Mouse (Mus musculus) adrenal gland, adult 10 weeks (tissue): ENCODE results near the gene Ppm1g. TPM values are rescaled to one million over a fixed set of nuclear protein-coding genes. Genes with fewer than 3 reads are reported as not detected.

Source experiments
- polyA plus RNA-seq: library from polyadenylated mRNA; stranded (reverse); fragments of 350-450 nt; fragmentation: Illumina TruSeq; extraction: RNeasy Lipid Tissue Mini Kit (QIAGEN cat#74804); gene quantifications from one replicate; pipeline ENCODE4 v1.2.3, GENCODE M21; 2014; ENCODE audit warnings: low read depth, low replicate concordance

Gene Ppm1g
- polyA plus RNA-seq, result 30.8 TPM

GRCm38 (mm10) chr5:31220448-31221303 lies at the start of gene Ppm1g:
Gene Ppm1g (minus strand): TSS chr5:31220687.

GRCm38 (mm10) chr5:31251541-31252101 lies 31.1 kb upstream of the Ppm1g start, which contains the start of gene Krtcap3:
Gene Krtcap3 (plus strand): TSS chr5:31251691.

GRCm38 (mm10) chr5:31240637-31241521 lies 20.4 kb upstream of the Ppm1g start, which contains the start of the genes Nrbp1 and Gm9970:
Gene Nrbp1 (plus strand): TSS chr5:31240864.
Gene Gm9970 (minus strand): TSS chr5:31241232.

GRCm38 (mm10) chr5:31201742-31202590 lies 18.5 kb downstream of the Ppm1g start, which contains the start of gene Zfp513:
Gene Zfp513 (minus strand): TSS chr5:31202303.

GRCm38 (mm10) chr5:31192939-31193630 lies 27.4 kb downstream of the Ppm1g start, which contains the start of the genes Snx17 and Eif2b4:
Gene Snx17 (plus strand): TSS chr5:31193227.
Gene Eif2b4 (minus strand): TSS chr5:31193430.

GRCm38 (mm10) chr5:31179766-31180630 lies 40.5 kb downstream of the Ppm1g start, which contains the start of the genes Gm29609 and Gtf3c2:
Gene Gm29609 (minus strand): TSS chr5:31179911.
Gene Gtf3c2 (minus strand): TSS chr5:31180144.

GRCm38 (mm10) chr5:31154152-31154553 lies 66.3 kb downstream of the Ppm1g start, which contains the start of gene Mpv17:
Gene Mpv17 (minus strand): TSS chr5:31154251.

Other genes starting within 250 kb of the Ppm1g start
- gene Atraid, start 172.4 kb downstream of the Ppm1g start, polyA plus RNA-seq, result 125 TPM
- gene Slc5a6, start 171.8 kb downstream of the Ppm1g start, polyA plus RNA-seq, result 4.0 TPM
- 0.76 TPM for gene Cad, start 165.9 kb downstream of the Ppm1g start, polyA plus RNA-seq
- not detected for gene Dnajc5g, start 114.4 kb downstream of the Ppm1g start, polyA plus RNA-seq
- gene Slc30a3, start 112.5 kb downstream of the Ppm1g start, polyA plus RNA-seq, result not detected
- gene Trim54, start 104.0 kb downstream of the Ppm1g start, polyA plus RNA-seq, result not detected
- gene Ucn, start 81.9 kb downstream of the Ppm1g start, polyA plus RNA-seq, result not detected
- gene Mpv17, start 66.4 kb downstream of the Ppm1g start, polyA plus RNA-seq, result 88.7 TPM
- gene Gm29609, start 40.8 kb downstream of the Ppm1g start, polyA plus RNA-seq, result 0.35 TPM
- 47.4 TPM for gene Gtf3c2, start 40.5 kb downstream of the Ppm1g start, polyA plus RNA-seq
- gene Snx17, start 27.5 kb downstream of the Ppm1g start, polyA plus RNA-seq, result 72.7 TPM
- 2.9 TPM for gene Eif2b4, start 27.3 kb downstream of the Ppm1g start, polyA plus RNA-seq
- 1.3 TPM for gene Zfp513, start 18.4 kb downstream of the Ppm1g start, polyA plus RNA-seq
- 91.5 TPM for gene Nrbp1, start 20.2 kb upstream of the Ppm1g start, polyA plus RNA-seq
- gene Gm9970, start 20.5 kb upstream of the Ppm1g start, polyA plus RNA-seq, result not detected
- gene Krtcap3, start 31.0 kb upstream of the Ppm1g start, polyA plus RNA-seq, result not detected
- gene Ift172, start 70.4 kb upstream of the Ppm1g start, polyA plus RNA-seq, result 14.0 TPM
- 3.6 TPM for gene Fndc4, start 75.4 kb upstream of the Ppm1g start, polyA plus RNA-seq
- gene Gckr, start 76.8 kb upstream of the Ppm1g start, polyA plus RNA-seq, result not detected
- 27.6 TPM for gene Zfp512, start 231.7 kb upstream of the Ppm1g start, polyA plus RNA-seq